Mouse (Mus musculus) MEL (cell line): ENCODE results near the gene Cldn19. TPM values are rescaled to one million over a fixed set of nuclear protein-coding genes. Genes with fewer than 3 reads are reported as not detected.

Experiments used
- DNase-seq: peaks from one replicate; pipeline ENCODE4 v3.0.0; 2011; ENCODE audit warnings: low read depth, low spot score
- H3K27ac ChIP-seq: 2 replicates; pipeline ENCODE4 v1.5.1; 2012; ENCODE audit warnings: low read depth, mild to moderate bottlenecking, control low read depth, low read length, moderate library complexity; ENCODE audit not compliant: control insufficient read depth
- H3K27me3 ChIP-seq, 2 experiments: fragments of 150-350 bp in 1 of 2; sonication (generic) in 1 of 2; 2 replicates each; pipeline ENCODE4 v1.6.1; 2012; ENCODE audit warnings: low read length in 2 of 2, mild to moderate bottlenecking in 2 of 2, improper control_type of control experiment in 1 of 2, moderate library complexity in 1 of 2; ENCODE audit not compliant: insufficient read depth in 2 of 2, control insufficient read depth in 1 of 2
- H3K36me3 ChIP-seq, 2 experiments: 2 replicates each; pipeline ENCODE4 v1.6.1; 2012 to 2014; ENCODE audit warnings: low read length in 2 of 2, improper control_type of control experiment in 1 of 2, inconsistent platforms in 1 of 2, mild to moderate bottlenecking in 1 of 2; ENCODE audit not compliant: insufficient read depth in 2 of 2, control insufficient read depth in 1 of 2
- H3K4me1 ChIP-seq, 2 experiments: fragments of 150-350 bp in 1 of 2; sonication (generic) in 1 of 2; 2 replicates each; pipeline ENCODE4 v1.6.1; 2012; ENCODE audit warnings: low read length in 2 of 2, improper control_type of control experiment in 1 of 2, mild to moderate bottlenecking in 1 of 2; ENCODE audit not compliant: insufficient read depth in 2 of 2, control insufficient read depth in 1 of 2
- H3K4me3 ChIP-seq, 2 experiments: fragments of 150-350 bp in 1 of 2; sonication (generic) in 1 of 2; 2 replicates each; pipeline ENCODE4 v1.5.1; 2012; ENCODE audit warnings: low read depth in 2 of 2, low read length in 2 of 2, mild to moderate bottlenecking in 2 of 2, moderate library complexity in 2 of 2, control low read depth in 1 of 2, improper control_type of control experiment in 1 of 2; ENCODE audit not compliant: control insufficient read depth in 1 of 2, insufficient read depth in 1 of 2
- H3K79me2 ChIP-seq: 2 replicates; pipeline ENCODE4 v1.6.1; 2012; ENCODE audit warnings: mild to moderate bottlenecking, low read length, moderate library complexity; ENCODE audit not compliant: control insufficient read depth, poor library complexity, insufficient read depth
- H3K9ac ChIP-seq: 2 replicates; pipeline ENCODE4 v1.6.1; 2012; ENCODE audit warnings: low read depth, mild to moderate bottlenecking, control low read depth, low read length, moderate library complexity; ENCODE audit not compliant: control insufficient read depth, poor library complexity, severe bottlenecking
- H3K9me3 ChIP-seq: fragments of 150-350 bp; sonication (generic); replicated peaks from 2 replicates; pipeline ENCODE4 v1.6.1; 2012; ENCODE audit warnings: mild to moderate bottlenecking, low read length, improper control_type of control experiment, moderate library complexity; ENCODE audit not compliant: insufficient read depth
- BHLHE40 ChIP-seq: IDR thresholded peaks from 2 replicates; pipeline ENCODE4 v1.6.1; 2012; ENCODE audit warnings: low read depth, mild to moderate bottlenecking, inconsistent platforms, low read length, improper control_type of control experiment, borderline replicate concordance
- CHD1 ChIP-seq: IDR thresholded peaks from 2 replicates; pipeline ENCODE4 v1.6.1; 2012; ENCODE audit warnings: low read depth, mild to moderate bottlenecking, inconsistent platforms, low read length, improper control_type of control experiment
- CHD2 ChIP-seq: IDR thresholded peaks from 2 replicates; pipeline ENCODE4 v1.6.1; 2011; ENCODE audit warnings: low read length, improper control_type of control experiment
- CTCF ChIP-seq, 3 experiments: IDR thresholded peaks in 2 of 3; conservative IDR thresholded peaks in 1 of 3; 2 replicates each; pipeline ENCODE4 v1.5.1; 2011 to 2012; ENCODE audit warnings: low read length in 3 of 3, low read depth in 2 of 3, mild to moderate bottlenecking in 2 of 3, improper control_type of control experiment in 1 of 3, inconsistent platforms in 1 of 3, mixed read lengths in 1 of 3, moderate library complexity in 1 of 3; ENCODE audit not compliant: control insufficient read depth in 1 of 3, insufficient read depth in 1 of 3, poor library complexity in 1 of 3, severe bottlenecking in 1 of 3
- E2F4 ChIP-seq: IDR thresholded peaks from 2 replicates; pipeline ENCODE4 v1.6.1; 2011; ENCODE audit warnings: low read depth, low read length, improper control_type of control experiment, borderline replicate concordance
- ELF1 ChIP-seq: IDR thresholded peaks from 2 replicates; pipeline ENCODE4 v1.6.1; 2014; ENCODE audit warnings: low read depth, mild to moderate bottlenecking, inconsistent platforms, low read length, improper control_type of control experiment, moderate library complexity
- ETS1 ChIP-seq: IDR thresholded peaks from 2 replicates; pipeline ENCODE4 v1.6.1; 2012; ENCODE audit warnings: low read depth, mild to moderate bottlenecking, inconsistent platforms, low read length, improper control_type of control experiment, moderate library complexity
- JUND ChIP-seq: IDR thresholded peaks from 2 replicates; pipeline ENCODE4 v1.6.1; 2011; ENCODE audit warnings: low read depth, mild to moderate bottlenecking, improper control_type of control experiment, low read length
- MAX ChIP-seq: IDR thresholded peaks from 2 replicates; pipeline ENCODE4 v1.6.1; 2011; ENCODE audit warnings: low read length, improper control_type of control experiment
- MEF2A ChIP-seq: IDR thresholded peaks from 2 replicates; pipeline ENCODE4 v1.6.1; 2014; ENCODE audit warnings: low read depth, mild to moderate bottlenecking, inconsistent platforms, low read length, improper control_type of control experiment; ENCODE audit not compliant: poor library complexity, insufficient replicate concordance, severe bottlenecking; ENCODE audit errors: extremely low read depth
- MXI1 ChIP-seq: IDR thresholded peaks from 2 replicates; pipeline ENCODE4 v1.6.1; 2011; ENCODE audit warnings: mild to moderate bottlenecking, low read depth, low read length, improper control_type of control experiment
- MYB ChIP-seq: IDR thresholded peaks from 2 replicates; pipeline ENCODE4 v1.6.1; 2011; ENCODE audit warnings: mild to moderate bottlenecking, low read depth, low read length, improper control_type of control experiment
- MYC ChIP-seq: IDR thresholded peaks from 2 replicates; pipeline ENCODE4 v1.6.1; 2011; ENCODE audit warnings: low read depth, mild to moderate bottlenecking, low read length, improper control_type of control experiment, moderate library complexity
- NRF1 ChIP-seq: IDR thresholded peaks from 2 replicates; pipeline ENCODE4 v1.6.1; 2014; ENCODE audit warnings: low read depth, mild to moderate bottlenecking, inconsistent platforms, low read length, improper control_type of control experiment, moderate library complexity; ENCODE audit not compliant: poor library complexity, insufficient read depth, severe bottlenecking
- POLR2A ChIP-seq, 2 experiments: IDR thresholded peaks; 2 replicates each; pipeline ENCODE4 v1.6.1; 2011 to 2012; ENCODE audit warnings: low read length in 2 of 2, mild to moderate bottlenecking in 2 of 2, control low read depth in 1 of 2, improper control_type of control experiment in 1 of 2, low read depth in 1 of 2, moderate library complexity in 1 of 2; ENCODE audit not compliant: control insufficient read depth in 1 of 2, insufficient read depth in 1 of 2, poor library complexity in 1 of 2
- SMC3 ChIP-seq: IDR thresholded peaks from 2 replicates; pipeline ENCODE4 v1.6.1; 2011; ENCODE audit warnings: low read depth, low read length, improper control_type of control experiment
- TAL1 ChIP-seq: IDR thresholded peaks from 2 replicates; pipeline ENCODE4 v1.6.1; 2012; ENCODE audit warnings: mild to moderate bottlenecking, inconsistent platforms, low read length, moderate library complexity, mixed read lengths
- UBTF ChIP-seq: IDR thresholded peaks from 2 replicates; pipeline ENCODE4 v1.6.1; 2012; ENCODE audit warnings: low read depth, mild to moderate bottlenecking, inconsistent platforms, low read length, improper control_type of control experiment, moderate library complexity, borderline replicate concordance; ENCODE audit not compliant: insufficient read depth
- USF1 ChIP-seq: IDR thresholded peaks from 2 replicates; pipeline ENCODE4 v1.6.1; 2014; ENCODE audit warnings: low read depth, mild to moderate bottlenecking, inconsistent platforms, low read length, improper control_type of control experiment, moderate library complexity
- ZKSCAN1 ChIP-seq: IDR thresholded peaks from 2 replicates; pipeline ENCODE4 v1.6.1; 2012; ENCODE audit warnings: low read depth, mild to moderate bottlenecking, inconsistent platforms, low read length, improper control_type of control experiment, moderate library complexity
- ZMIZ1 ChIP-seq: IDR thresholded peaks from 2 replicates; pipeline ENCODE4 v1.6.1; 2012; ENCODE audit warnings: low read depth, mild to moderate bottlenecking, inconsistent platforms, low read length, improper control_type of control experiment, moderate library complexity
- ZNF384 ChIP-seq: IDR thresholded peaks from 2 replicates; pipeline ENCODE4 v1.6.1; 2012; ENCODE audit warnings: low read depth, mild to moderate bottlenecking, inconsistent platforms, low read length, improper control_type of control experiment
- polyA plus RNA-seq, 2 experiments: library from polyadenylated mRNA; stranded (reverse) in 1 of 2; unstranded in 1 of 2; fragments of >175 nt in 1 of 2; fragments of >200 nt in 1 of 2; gene quantifications; 2 replicates each; pipeline versions ENCODE4 v1.2.1 to v1.2.4; 2012; ENCODE audit warnings: low replicate concordance in 2 of 2, low read depth in 1 of 2; ENCODE audit not compliant: insufficient read length in 2 of 2, insufficient read depth in 1 of 2, missing spikeins in 1 of 2
- total RNA-seq: library from RNA; depleted of rRNA; stranded (reverse); fragments of 300-350 nt; gene quantifications from 2 replicates; pipeline ENCODE4 v1.2.3, GENCODE M21; 2012

Gene Cldn19
- total and polyA plus RNA-seq, 3 experiments = not detected

DNA sequence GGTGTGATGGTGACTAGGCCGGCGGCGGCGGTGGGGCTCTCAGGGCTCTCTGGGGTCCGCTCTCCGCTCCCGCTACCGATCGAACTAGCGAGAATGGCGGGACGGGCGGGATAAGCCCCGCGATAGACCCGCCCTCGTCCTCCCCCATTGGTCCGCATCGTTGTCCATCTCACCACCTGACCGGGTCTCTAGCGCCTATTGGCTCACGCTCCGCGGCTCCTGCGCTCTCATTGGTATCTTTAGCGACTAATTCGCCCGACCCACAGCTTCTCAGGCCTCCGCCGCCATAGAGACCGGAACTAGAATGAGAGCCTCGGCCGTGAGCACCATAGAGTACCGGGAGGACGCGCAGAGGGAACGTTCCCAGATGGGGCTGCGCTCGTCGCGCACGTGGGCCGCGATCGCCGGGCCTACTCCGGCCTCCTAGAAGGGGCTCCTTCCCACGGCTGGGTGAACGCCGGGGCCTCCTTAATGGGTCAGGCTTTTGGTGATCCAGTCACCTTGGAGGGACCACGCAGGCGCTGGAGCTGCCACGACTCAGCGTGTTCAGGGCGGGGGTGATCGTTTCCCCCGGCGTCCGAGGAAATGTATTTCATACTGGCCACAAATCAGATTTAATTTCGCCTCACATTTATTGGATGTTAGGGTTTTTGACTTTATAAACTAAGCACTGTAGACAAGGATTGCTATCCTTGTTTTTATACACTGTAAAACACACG, 39.4 kb downstream of the Cldn19 start, which contains the start of gene Ybx1 (continued):
- TF ChIP-seq MAX = peak; percentile 94
- TF ChIP-seq ZNF384 = no peak
- TF ChIP-seq CHD1 = no peak

DNA sequence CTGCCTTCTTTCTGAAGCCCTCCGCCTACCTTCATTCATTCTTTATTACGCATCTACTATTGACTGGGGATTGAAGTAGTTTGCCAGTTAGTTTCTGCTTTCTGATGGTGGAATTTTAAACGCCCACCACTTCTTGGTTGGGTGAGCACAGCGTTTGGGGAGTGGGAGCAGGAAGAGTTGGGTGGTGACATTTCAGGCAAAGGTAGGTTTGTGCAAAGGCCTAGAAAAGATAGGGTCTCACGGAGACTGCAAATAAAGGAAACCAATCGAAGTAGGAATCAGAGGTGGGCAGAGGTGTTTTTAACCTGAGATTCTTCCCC, 39.9 kb downstream of the Cldn19 start:
- peak overlapping the region; percentile 93 for H3K9ac ChIP-seq
- H3K27me3 ChIP-seq = no peaks in the 10 kb centered on the region
- peaks cover 10 to 16% of the 10 kb centered on the region in 2 experiments for H3K36me3 ChIP-seq
- TF ChIP-seq CHD1 = 0 out of 2 replicates have a peak, but pooled peaks have one; percentile 57
- no peak for TF ChIP-seq UBTF
- H3K9me3 ChIP-seq = no peaks in the 10 kb centered on the region
- DNase-seq = no peak
- H3K4me3 ChIP-seq = peak overlapping the region; percentile 73 to 85
- peaks cover 49% of the 10 kb centered on the region for H3K79me2 ChIP-seq
- H3K4me1 ChIP-seq = peaks cover 2 to 7% of the 10 kb centered on the region in 2 experiments; a peak in 3 of 4 replicates
- H3K27ac ChIP-seq = peak overlapping the region; percentile 83

DNA sequence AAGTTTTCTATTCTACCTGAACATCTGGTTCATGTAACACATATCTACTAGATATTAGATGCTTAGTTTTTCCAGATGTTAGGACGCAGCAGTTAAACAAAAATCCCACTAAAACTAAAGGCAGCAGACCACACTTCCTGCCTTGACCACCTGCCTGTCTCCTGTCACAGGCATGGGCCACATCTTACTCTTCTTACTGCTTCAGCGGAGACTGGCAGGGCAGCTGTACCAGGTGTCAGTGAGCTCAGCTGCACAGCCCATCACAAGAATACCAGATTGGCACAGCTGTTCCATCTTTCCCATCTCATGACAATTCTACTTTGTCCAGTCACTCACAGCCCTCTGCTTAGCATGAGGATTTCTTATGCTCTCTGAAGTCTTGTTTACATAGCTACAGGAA, 42.1 kb downstream of the Cldn19 start:
- H3K36me3 ChIP-seq = no peaks in the 10 kb centered on the region
- no peaks in the 10 kb centered on the region for H3K9me3 ChIP-seq
- peaks cover 0 to 5% of the 10 kb centered on the region in 2 experiments; a peak in 2 of 4 replicates for H3K4me1 ChIP-seq
- no peaks in the 10 kb centered on the region for H3K27me3 ChIP-seq
- no peak for DNase-seq
- TF ChIP-seq MYC = no peak
- no peak for TF ChIP-seq MYB
- no peak for TF ChIP-seq BHLHE40
- no peak for TF ChIP-seq MAX
- no peak for TF ChIP-seq CTCF (IDR thresholded peaks at IDR 0.05 in 2 of 3, conservative IDR thresholded peaks at IDR 0.05 in 1 of 3; ENCODE audit: control insufficient read depth in 1 of 3, insufficient read depth in 1 of 3, low read depth in 2 of 3, low read length in 3 of 3, poor library complexity in 1 of 3, severe bottlenecking in 1 of 3)
- TF ChIP-seq POLR2A (IDR thresholded peaks at IDR 0.05; ENCODE audit: control insufficient read depth in 1 of 2, insufficient read depth in 1 of 2, low read depth in 1 of 2, low read length in 2 of 2, poor library complexity in 1 of 2) = no peak
- H3K27ac ChIP-seq = no peak overlapping the region
- no peak overlapping the region for H3K9ac ChIP-seq
- no peak overlapping the region for H3K4me3 ChIP-seq
- peaks cover 27% of the 10 kb centered on the region for H3K79me2 ChIP-seq

GRCm38 (mm10) chr4:119300761-119301160, 45.5 kb downstream of the Cldn19 start:
- no peaks in the 10 kb centered on the region for H3K79me2 ChIP-seq
- H3K27me3 ChIP-seq = no peaks in the 10 kb centered on the region
- no peak overlapping the region for H3K4me3 ChIP-seq
- H3K9ac ChIP-seq = no peak overlapping the region
- no peaks in the 10 kb centered on the region for H3K36me3 ChIP-seq
- DNase-seq = no peak
- H3K9me3 ChIP-seq = no peaks in the 10 kb centered on the region
- H3K27ac ChIP-seq = no peak overlapping the region
- H3K4me1 ChIP-seq = no peaks in the 10 kb centered on the region
- no peak for TF ChIP-seq POLR2A (IDR thresholded peaks at IDR 0.05; ENCODE audit: control insufficient read depth in 1 of 2, insufficient read depth in 1 of 2, low read depth in 1 of 2, low read length in 2 of 2, poor library complexity in 1 of 2)
- TF ChIP-seq UBTF = no peak
- TF ChIP-seq E2F4 = no peak
- no peak for TF ChIP-seq MXI1
- TF ChIP-seq CHD2 = no peak
- no peak for TF ChIP-seq MEF2A
- no peak for TF ChIP-seq ETS1
- no peak for TF ChIP-seq ZKSCAN1
- TF ChIP-seq NRF1 = no peak
- no peak for TF ChIP-seq SMC3
- TF ChIP-seq ELF1 = no peak
- no peak for TF ChIP-seq USF1
- no peak for TF ChIP-seq TAL1
- no peak for TF ChIP-seq JUND
- no peak for TF ChIP-seq ZMIZ1
